Mouse (Mus musculus): ENCODE measurements around the gene Zfp335. TPM values are rescaled to one million over a fixed set of nuclear protein-coding genes. Genes with fewer than 3 reads are reported as not detected.

The Zfp335 gene
- polyA plus RNA-seq, 1 experiment from 2014 or later: 7.6 TPM

DNA sequence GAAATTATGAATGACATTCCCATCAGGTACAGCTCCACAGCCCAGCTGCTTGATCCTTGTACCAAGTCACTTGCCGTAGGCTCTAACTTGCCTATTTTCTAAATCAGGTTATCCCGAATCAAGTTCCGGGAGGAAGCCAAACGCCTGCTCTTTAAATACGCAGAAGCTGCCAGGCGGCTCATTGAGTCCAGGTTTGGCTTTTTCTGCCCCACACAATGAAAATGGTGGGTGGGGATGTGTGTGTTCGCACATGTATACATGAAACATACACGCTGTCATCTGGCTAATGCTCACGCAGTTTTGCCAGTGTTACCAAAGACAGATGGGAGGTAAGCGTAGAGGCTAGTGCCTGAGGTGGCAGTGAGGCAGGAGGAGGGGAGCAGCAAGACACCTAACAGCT lies 24.9 kb downstream of the Zfp335 start:
- H3K4me3 ChIP-seq (replicated peaks; ENCODE audit: low read depth, low read length): no peak overlapping the region
- H3K27me3 ChIP-seq (ENCODE audit: insufficient read depth, low read length): no peaks in the 10 kb centered on the region
- no peak for TF ChIP-seq CTCF (IDR thresholded peaks at IDR 0.05; ENCODE audit: low read depth)
- no peaks in the 10 kb centered on the region for H3K9me3 ChIP-seq (replicated peaks; ENCODE audit: low read length)
- peaks cover 71% of the 10 kb centered on the region for H3K36me3 ChIP-seq (ENCODE audit: insufficient read depth, low read length)
- ATAC-seq (replicated peaks; ENCODE audit: low FRiP score, low read depth): no peak
- H3K9ac ChIP-seq (ENCODE audit: low read depth, low read length): no peak overlapping the region
- no peaks in the 10 kb centered on the region for H3K4me1 ChIP-seq (replicated peaks; ENCODE audit: insufficient read depth, low read length)
- no peak overlapping the region for H3K4me2 ChIP-seq (ENCODE audit: low read length)
- 96% methylated on average over 10 of the region's 10 CpGs for WGBS
- no peak for DNase-seq (ENCODE audit: low spot score)
- H3K27ac ChIP-seq: no peak overlapping the region

DNA sequence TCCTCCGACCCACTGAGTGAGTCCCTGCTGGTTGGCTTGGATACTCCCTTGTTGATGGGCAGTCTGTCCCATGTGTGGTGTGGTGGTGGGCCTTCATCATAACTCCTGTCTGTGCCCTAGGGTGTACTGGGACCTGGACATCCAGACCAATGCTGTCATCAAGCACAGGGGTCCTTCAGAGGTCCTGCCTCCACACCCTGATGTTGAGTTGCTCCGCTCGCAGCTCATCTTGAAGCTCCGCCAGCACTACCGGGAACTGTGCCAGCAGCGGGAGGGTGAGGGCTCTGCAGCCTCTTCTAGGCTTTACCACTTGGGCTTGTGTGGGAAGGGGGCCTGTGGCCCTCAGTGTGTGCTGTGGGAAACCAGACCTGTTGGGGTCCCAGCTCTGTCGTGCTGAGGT lies 25.8 kb downstream of the Zfp335 start:
- Histone ChIP-seq H3K36me3 (ENCODE audit: insufficient read depth, low read length) (peaks cover 63% of the 10 kb centered on the region), H3K27me3 (ENCODE audit: insufficient read depth, low read length) (no peaks in the 10 kb centered on the region), H3K4me1 (replicated peaks; ENCODE audit: insufficient read depth, low read length) (peaks cover 4% of the 10 kb centered on the region), H3K9ac (ENCODE audit: low read depth, low read length) (no peak overlapping the region), H3K9me3 (replicated peaks; ENCODE audit: low read length) (no peaks in the 10 kb centered on the region), H3K4me2 (ENCODE audit: low read length) (no peak overlapping the region), H3K27ac (no peak overlapping the region), H3K4me3 (replicated peaks; ENCODE audit: low read depth, low read length) (no peak overlapping the region)
- DNase-seq (ENCODE audit: low spot score): no peak
- 54% methylated on average over 7 of the region's 7 CpGs for WGBS
- no peak for ATAC-seq (replicated peaks; ENCODE audit: low FRiP score, low read depth)
- TF ChIP-seq CTCF (IDR thresholded peaks at IDR 0.05; ENCODE audit: low read depth): no peak

GRCm38 (mm10) chr2:164882619-164883018 lies 28.9 kb downstream of the Zfp335 start:
- ATAC-seq (replicated peaks; ENCODE audit: low FRiP score, low read depth) (no peak), DNase-seq (ENCODE audit: low spot score) (peak; percentile 43)
- H3K36me3 ChIP-seq (ENCODE audit: insufficient read depth, low read length): peaks cover 32% of the 10 kb centered on the region
- 51% methylated on average over 9 of the region's 9 CpGs for WGBS
- H3K27ac ChIP-seq: no peak overlapping the region
- no peaks in the 10 kb centered on the region for H3K9me3 ChIP-seq (replicated peaks; ENCODE audit: low read length)
- TF ChIP-seq CTCF (IDR thresholded peaks at IDR 0.05; ENCODE audit: low read depth): no peak
- no peaks in the 10 kb centered on the region for H3K27me3 ChIP-seq (ENCODE audit: insufficient read depth, low read length)
- H3K4me3 ChIP-seq (replicated peaks; ENCODE audit: low read depth, low read length): no peak overlapping the region
- H3K9ac ChIP-seq (ENCODE audit: low read depth, low read length): no peak overlapping the region
- H3K4me2 ChIP-seq (ENCODE audit: low read length): no peak overlapping the region
- H3K4me1 ChIP-seq (replicated peaks; ENCODE audit: insufficient read depth, low read length): peaks cover 10% of the 10 kb centered on the region

- no peaks in the 10 kb centered on the region for H3K9me3 ChIP-seq (replicated peaks; ENCODE audit: low read length)
- peak overlapping the region; percentile 93 for H3K4me2 ChIP-seq (ENCODE audit: low read length)
- peak; percentile 99 for DNase-seq (ENCODE audit: low spot score)
- no peak for TF ChIP-seq CTCF (IDR thresholded peaks at IDR 0.05; ENCODE audit: low read depth)
- H3K4me1 ChIP-seq (replicated peaks; ENCODE audit: insufficient read depth, low read length): peaks cover 13% of the 10 kb centered on the region
- H3K27ac ChIP-seq: peak overlapping the region; percentile 100
- peak overlapping the region; percentile 91 for H3K4me3 ChIP-seq (replicated peaks; ENCODE audit: low read depth, low read length)
- no peaks in the 10 kb centered on the region for H3K27me3 ChIP-seq (ENCODE audit: insufficient read depth, low read length)
- H3K9ac ChIP-seq (ENCODE audit: low read depth, low read length): peak overlapping the region; percentile 100
- peak; percentile 83 for ATAC-seq (replicated peaks; ENCODE audit: low FRiP score, low read depth)
- H3K36me3 ChIP-seq (ENCODE audit: insufficient read depth, low read length): 0 out of 2 replicates have a peak, but pooled peaks cover 5% of the 10 kb centered on the region
- WGBS: under 1% methylated on average over 58 of the region's 72 CpGs
Measured at GRCm38 (mm10) chr2:164879568-164880277, 31.8 kb downstream of the Zfp335 start.

DNA sequence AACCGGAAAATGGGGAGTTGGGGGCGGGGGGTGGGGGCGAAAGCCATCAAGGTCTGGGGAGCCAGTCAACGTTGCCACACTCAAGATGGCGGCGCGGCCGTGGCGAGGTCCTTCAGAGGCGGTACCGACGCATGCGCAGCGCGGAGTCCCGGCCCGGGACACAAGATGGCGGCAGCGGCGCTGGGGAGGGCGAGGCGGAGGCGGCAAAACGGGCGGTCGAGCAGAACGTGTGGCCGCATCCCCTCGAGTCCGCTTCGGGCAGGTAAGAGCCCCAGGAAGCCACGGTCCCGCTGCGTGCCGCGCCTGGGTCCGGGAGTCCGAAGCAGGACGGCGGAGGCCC lies 32.4 kb downstream of the Zfp335 start, which contains the start of gene Pcif1:
Gene Pcif1, plus strand, starts transcription at position 77 of the 340 bp plus-strand sequence.
- ATAC-seq (replicated peaks; ENCODE audit: low FRiP score, low read depth) (peak; percentile 77), DNase-seq (ENCODE audit: low spot score) (peak; percentile 76)
- Histone ChIP-seq H3K27ac (peak within 1 kb of the TSS; percentile 100), H3K4me1 (replicated peaks; ENCODE audit: insufficient read depth, low read length) (peaks cover 13% of the 10 kb centered on the region), H3K4me2 (ENCODE audit: low read length) (peak within 1 kb of the TSS; percentile 93), H3K4me3 (replicated peaks; ENCODE audit: low read depth, low read length) (peak within 1 kb of the TSS; percentile 91), H3K27me3 (ENCODE audit: insufficient read depth, low read length) (no peaks in the 10 kb centered on the region), H3K36me3 (ENCODE audit: insufficient read depth, low read length) (0 out of 2 replicates have a peak, but pooled peaks cover 5% of the 10 kb centered on the region), H3K9ac (ENCODE audit: low read depth, low read length) (peak within 1 kb of the TSS; percentile 100), H3K9me3 (replicated peaks; ENCODE audit: low read length) (no peaks in the 10 kb centered on the region)
- TF ChIP-seq CTCF (IDR thresholded peaks at IDR 0.05; ENCODE audit: low read depth): no peak
- under 1% methylated on average over 21 of the region's 40 CpGs for WGBS

DNA sequence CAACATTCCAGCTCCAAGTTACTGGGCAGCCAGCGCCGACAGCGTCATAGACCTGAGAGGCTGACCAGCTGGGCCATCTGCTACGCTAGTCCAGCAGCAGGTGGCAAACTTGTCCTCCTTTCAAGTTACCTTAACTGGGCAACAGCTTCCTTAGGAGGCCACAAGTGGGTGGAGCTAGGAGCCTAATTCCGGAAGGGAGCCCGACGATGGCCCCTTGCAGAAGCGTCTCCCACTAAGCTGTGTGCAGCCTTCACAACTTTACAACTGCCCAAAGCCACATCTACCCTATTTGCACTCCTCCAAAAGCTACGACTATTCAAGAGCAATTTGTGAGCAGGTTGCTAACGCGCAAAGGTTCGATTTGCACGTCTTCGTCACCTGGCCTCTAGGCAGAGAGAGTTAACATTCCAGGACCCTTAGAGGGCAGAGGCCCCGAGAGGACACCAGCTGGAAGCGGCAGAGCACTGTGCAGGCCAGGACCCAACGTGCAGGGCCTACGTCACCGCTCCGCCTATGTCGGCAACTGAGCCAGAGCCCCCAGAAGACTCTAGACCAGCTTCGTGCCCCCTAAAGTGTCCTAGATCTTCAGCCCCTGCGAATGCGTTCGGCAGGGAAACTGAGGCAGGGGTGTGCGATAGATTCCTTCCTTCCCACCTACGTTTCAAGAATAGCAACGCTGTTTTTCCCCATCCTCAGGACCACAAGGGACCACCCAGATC lies 32.9 kb downstream of the Zfp335 start:
- Histone ChIP-seq H3K4me1 (replicated peaks; ENCODE audit: insufficient read depth, low read length) (peaks cover 13% of the 10 kb centered on the region), H3K36me3 (ENCODE audit: insufficient read depth, low read length) (0 out of 2 replicates have a peak, but pooled peaks cover 5% of the 10 kb centered on the region), H3K9me3 (replicated peaks; ENCODE audit: low read length) (no peaks in the 10 kb centered on the region), H3K4me2 (ENCODE audit: low read length) (peak overlapping the region; percentile 93), H3K9ac (ENCODE audit: low read depth, low read length) (peak overlapping the region; percentile 100), H3K27ac (peak overlapping the region; percentile 100), H3K4me3 (replicated peaks; ENCODE audit: low read depth, low read length) (peak overlapping the region; percentile 91), H3K27me3 (ENCODE audit: insufficient read depth, low read length) (no peaks in the 10 kb centered on the region)
- ATAC-seq (replicated peaks; ENCODE audit: low FRiP score, low read depth): peak; percentile 45
- WGBS: under 1% methylated on average over 28 of the region's 28 CpGs
- DNase-seq (ENCODE audit: low spot score): peak; percentile 82
- peak; percentile 40; the same call in 1 of the 2 replicates for TF ChIP-seq CTCF (IDR thresholded peaks at IDR 0.05; ENCODE audit: low read depth)
